Mouse (Mus musculus) forebrain, embryonic 16.5 days (tissue): ENCODE measurements at regions not wholly inside any gene's neighbourhood (a gene's known extent, or its start where the extent isn't known, plus 50 kb on each side); places are given as distances from the start of the nearest gene placed in this dataset.

Experiments used
- ATAC-seq: fragments of 200-750 bp; cut with Nextera tagmentation; 2 replicates; pipeline ENCODE4 v1.8.0; 2017; ENCODE audit warnings: mild to moderate bottlenecking, moderate library complexity
- H3K27ac ChIP-seq: fragments of 300-500 bp; sonication (generic); 2 replicates; pipeline ENCODE4 v1.5.1; 2014; ENCODE audit warnings: low read length, control low read depth
- H3K27me3 ChIP-seq: fragments of 300-500 bp; sonication (generic); replicated peaks from 2 replicates; pipeline ENCODE4 v1.6.1; 2014; ENCODE audit warnings: low read length; ENCODE audit not compliant: control insufficient read depth, insufficient read depth
- H3K36me3 ChIP-seq: fragments of 300-500 bp; sonication (generic); 2 replicates; pipeline ENCODE4 v1.6.1; 2014; ENCODE audit not compliant: control insufficient read depth, insufficient read depth
- H3K4me1 ChIP-seq: fragments of 300-500 bp; sonication (generic); replicated peaks from 2 replicates; pipeline ENCODE4 v1.6.1; 2014; ENCODE audit warnings: low read length; ENCODE audit not compliant: control insufficient read depth, insufficient read depth
- H3K4me2 ChIP-seq: fragments of 300-500 bp; sonication (generic); 2 replicates; pipeline ENCODE4 v1.6.1; 2014; ENCODE audit warnings: mild to moderate bottlenecking, low read length, control low read depth
- H3K4me3 ChIP-seq: fragments of 300-500 bp; sonication (generic); replicated peaks from 2 replicates; pipeline ENCODE4 v1.5.1; 2014; ENCODE audit warnings: mild to moderate bottlenecking, low read length, control low read depth
- H3K9ac ChIP-seq: fragments of 300-500 bp; sonication (generic); replicated peaks from 2 replicates; pipeline ENCODE4 v1.6.1; 2014; ENCODE audit warnings: low read depth, low read length, control low read depth
- H3K9me3 ChIP-seq: fragments of 300-500 bp; sonication (generic); 2 replicates; pipeline ENCODE4 v1.6.1; 2016; ENCODE audit warnings: low read length; ENCODE audit not compliant: control insufficient read depth
- WGBS: fragments of 180-500 bp; shearing (Covaris S2); extraction: QIAGEN DNeasy Blood & Tissue Kit; methylation state at CpG from one replicate; pipeline ENCODE4 v1.1.7; 2014; 5-methylcytosine and 5-hydroxymethylcytosine counted together

DNA sequence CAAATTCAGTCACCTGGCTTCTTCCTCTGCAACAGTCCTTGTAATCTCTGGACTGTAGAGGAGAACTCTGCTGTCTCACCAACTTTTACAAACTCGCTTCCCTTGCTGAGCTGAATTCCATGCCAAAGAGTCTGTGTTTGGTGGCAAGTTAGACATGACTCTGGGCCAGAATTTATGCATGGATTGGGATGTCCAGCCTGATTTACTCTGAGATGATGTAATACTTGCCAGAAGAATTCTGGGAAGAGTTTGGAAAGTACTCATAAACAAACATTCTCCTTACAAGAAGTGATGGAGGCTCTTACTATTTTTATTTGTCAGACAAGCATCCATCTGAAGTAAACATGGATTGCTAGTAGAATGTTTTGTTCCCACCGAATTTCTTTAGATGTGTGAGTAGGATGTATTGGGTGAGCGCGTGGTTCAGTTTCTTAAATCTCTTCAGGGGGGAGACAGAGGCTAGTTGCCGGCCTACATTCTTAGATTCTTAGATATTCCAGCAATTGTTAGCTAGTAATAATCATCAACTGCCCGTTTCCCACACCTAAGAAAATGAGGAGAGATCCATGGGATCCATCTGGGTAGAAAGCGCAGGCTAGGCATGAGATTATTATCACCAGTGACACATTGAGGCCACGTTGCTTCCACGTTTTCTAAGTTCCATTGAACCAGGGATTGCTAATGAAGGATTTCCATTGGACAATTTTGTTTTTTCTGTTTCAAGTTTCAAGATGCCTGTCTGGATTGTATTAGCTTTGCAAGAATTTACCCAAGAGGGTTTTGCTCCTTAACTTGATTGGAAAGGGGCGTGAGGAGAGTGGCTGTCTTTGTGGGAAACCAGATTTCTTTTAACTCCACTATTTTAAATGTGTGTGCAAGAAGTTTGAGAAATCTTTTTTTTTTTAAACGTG is 89.3 kb upstream of the Gm10295 start:
- no peak for ATAC-seq
- no peak overlapping the region for H3K9ac ChIP-seq

DNA sequence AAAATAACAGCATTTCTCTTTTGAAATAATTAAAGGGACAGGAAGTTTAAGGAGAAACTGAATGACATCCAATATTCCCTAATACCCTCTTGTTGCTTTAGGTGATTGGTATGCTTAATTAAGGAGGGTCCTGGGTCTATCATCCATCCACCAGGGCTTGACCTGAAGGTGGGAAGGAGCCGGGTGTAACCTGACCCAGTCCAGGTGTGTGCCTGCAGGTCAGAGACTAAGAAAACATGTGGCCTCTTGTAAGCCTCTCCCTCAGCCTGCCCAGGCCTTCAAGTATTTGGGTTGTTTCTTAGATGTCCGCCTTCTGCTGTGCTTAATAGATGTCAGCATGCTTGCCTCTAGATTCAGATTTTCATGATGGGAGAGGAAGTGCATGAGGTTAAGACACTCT is 74.7 kb upstream of the Gm10295 start:
- Histone ChIP-seq H3K9ac (no peak overlapping the region), H3K9me3 (no peaks in the 10 kb centered on the region), H3K36me3 (no peaks in the 10 kb centered on the region), H3K4me2 (no peak overlapping the region), H3K27me3 (no peaks in the 10 kb centered on the region), H3K27ac (no peak overlapping the region), H3K4me1 (no peaks in the 10 kb centered on the region), H3K4me3 (no peak overlapping the region)
- ATAC-seq = no peak
- 84% methylated on average over 2 of the region's 2 CpGs for WGBS

More for the DNA sequence above, 89.3 kb upstream of the Gm10295 start:
- Histone ChIP-seq H3K27ac (no peak overlapping the region), H3K4me2 (no peak overlapping the region), H3K4me1 (no peaks in the 10 kb centered on the region), H3K36me3 (no peaks in the 10 kb centered on the region), H3K9me3 (no peaks in the 10 kb centered on the region), H3K27me3 (no peaks in the 10 kb centered on the region), H3K4me3 (no peak overlapping the region)
- 88% methylated on average over 11 of the region's 11 CpGs for WGBS

DNA sequence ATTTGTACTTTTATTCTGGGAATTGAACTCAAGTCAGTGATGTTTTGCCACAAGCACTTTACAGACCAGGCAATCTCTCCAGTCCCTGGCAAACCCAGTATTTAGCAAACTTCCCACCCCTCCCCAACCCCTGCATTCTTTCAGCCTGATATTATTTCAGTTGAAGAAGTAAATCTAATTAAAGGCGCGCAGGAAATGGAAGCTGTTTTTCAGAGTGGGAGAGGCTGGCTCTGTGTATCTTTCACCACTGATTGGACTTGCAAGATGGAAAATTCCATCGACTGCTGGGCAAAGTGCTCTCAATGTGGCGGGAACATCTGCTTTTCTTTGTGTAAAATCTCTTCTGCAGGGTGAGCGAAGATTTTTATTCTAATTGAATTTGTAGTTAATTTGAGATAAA is 68.0 kb upstream of the Gm10295 start:
- H3K27ac ChIP-seq = no peak overlapping the region
- H3K4me1 ChIP-seq = no peaks in the 10 kb centered on the region
- H3K9me3 ChIP-seq = no peaks in the 10 kb centered on the region
- no peak overlapping the region for H3K9ac ChIP-seq
- H3K36me3 ChIP-seq = no peaks in the 10 kb centered on the region
- H3K4me2 ChIP-seq = no peak overlapping the region
- H3K27me3 ChIP-seq = no peaks in the 10 kb centered on the region
- 75% methylated on average over 5 of the region's 5 CpGs for WGBS
- H3K4me3 ChIP-seq = no peak overlapping the region
- ATAC-seq = no peak

DNA sequence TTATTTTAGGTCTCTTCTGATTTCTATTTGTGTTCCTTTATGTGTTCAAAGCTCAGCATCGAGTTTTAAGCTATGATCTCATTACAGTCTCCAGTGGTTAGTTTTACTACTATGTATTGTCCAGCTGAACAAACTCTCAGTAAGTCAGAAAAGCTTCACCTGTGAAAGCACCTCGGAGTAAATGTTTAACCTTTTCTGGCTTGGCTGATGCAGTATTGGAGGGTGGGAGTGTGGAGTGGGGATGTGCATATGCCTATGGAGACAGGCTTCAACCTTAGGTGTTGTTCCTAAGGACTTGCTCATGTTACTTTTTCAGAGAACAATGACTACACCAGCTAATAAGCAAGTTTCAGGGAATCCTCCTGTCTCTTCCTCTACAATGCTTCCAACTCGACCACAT is 67.6 kb upstream of the Gm10295 start:
- Histone ChIP-seq H3K9me3 (no peaks in the 10 kb centered on the region), H3K4me3 (no peak overlapping the region), H3K9ac (no peak overlapping the region), H3K27ac (no peak overlapping the region), H3K4me1 (no peaks in the 10 kb centered on the region), H3K27me3 (no peaks in the 10 kb centered on the region), H3K4me2 (no peak overlapping the region), H3K36me3 (no peaks in the 10 kb centered on the region)
- ATAC-seq = no peak
- 63% methylated on average over 3 of the region's 3 CpGs for WGBS

DNA sequence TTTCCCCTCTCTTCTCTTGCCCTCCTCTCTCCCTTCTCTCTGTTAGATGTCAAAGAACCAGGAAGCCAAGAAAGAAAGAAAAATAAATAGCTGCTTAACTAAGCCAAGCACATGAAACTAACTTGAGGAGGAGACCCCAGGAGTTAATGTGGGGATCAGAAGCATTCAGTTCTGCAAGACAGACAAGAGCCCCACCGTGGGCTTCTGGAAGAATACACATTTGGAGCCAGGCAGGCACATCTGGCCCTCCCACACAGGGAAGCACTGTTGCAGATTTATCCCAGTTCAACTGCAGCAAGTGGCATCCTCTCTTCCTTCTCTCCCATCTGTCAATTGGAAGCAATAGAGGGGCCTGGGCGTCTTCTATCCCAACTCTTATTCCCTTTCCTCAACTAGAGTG is 63.5 kb upstream of the Gm10295 start:
- H3K36me3 ChIP-seq = no peaks in the 10 kb centered on the region

DNA sequence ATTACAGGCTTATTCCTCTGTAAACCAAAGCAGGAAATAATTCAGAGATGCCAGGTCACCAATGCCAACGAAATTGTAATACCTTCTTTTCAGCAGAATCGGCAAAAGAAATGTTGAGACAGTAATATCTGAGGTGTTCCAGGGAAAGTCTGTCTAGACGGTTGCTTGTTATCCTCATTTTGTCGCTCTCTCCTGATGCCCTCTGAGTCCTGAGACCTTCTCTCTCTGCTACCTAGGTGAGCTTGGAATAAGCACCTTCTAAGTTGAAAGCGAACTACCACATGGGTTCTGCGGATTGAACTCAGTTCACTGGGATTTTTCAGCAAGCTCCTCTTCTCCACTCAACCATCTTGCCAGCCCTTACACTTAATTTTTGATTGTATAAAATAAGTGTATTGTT is 61.8 kb upstream of the Gm10295 start:
- no peak for ATAC-seq
- Histone ChIP-seq H3K4me1 (peaks cover 7% of the 10 kb centered on the region), H3K9ac (no peak overlapping the region), H3K36me3 (no peaks in the 10 kb centered on the region), H3K9me3 (no peaks in the 10 kb centered on the region), H3K4me2 (no peak overlapping the region), H3K4me3 (no peak overlapping the region), H3K27ac (no peak overlapping the region), H3K27me3 (peaks cover 21% of the 10 kb centered on the region)
- 85% methylated on average over 6 of the region's 6 CpGs for WGBS

More for the DNA sequence above, 63.5 kb upstream of the Gm10295 start:
- WGBS = 68% methylated on average over 2 of the region's 2 CpGs
- Histone ChIP-seq H3K9ac (no peak overlapping the region), H3K4me3 (no peak overlapping the region), H3K4me2 (no peak overlapping the region), H3K9me3 (no peaks in the 10 kb centered on the region), H3K4me1 (peaks cover 7% of the 10 kb centered on the region), H3K27ac (no peak overlapping the region), H3K27me3 (peaks cover 10% of the 10 kb centered on the region)
- no peak for ATAC-seq

DNA sequence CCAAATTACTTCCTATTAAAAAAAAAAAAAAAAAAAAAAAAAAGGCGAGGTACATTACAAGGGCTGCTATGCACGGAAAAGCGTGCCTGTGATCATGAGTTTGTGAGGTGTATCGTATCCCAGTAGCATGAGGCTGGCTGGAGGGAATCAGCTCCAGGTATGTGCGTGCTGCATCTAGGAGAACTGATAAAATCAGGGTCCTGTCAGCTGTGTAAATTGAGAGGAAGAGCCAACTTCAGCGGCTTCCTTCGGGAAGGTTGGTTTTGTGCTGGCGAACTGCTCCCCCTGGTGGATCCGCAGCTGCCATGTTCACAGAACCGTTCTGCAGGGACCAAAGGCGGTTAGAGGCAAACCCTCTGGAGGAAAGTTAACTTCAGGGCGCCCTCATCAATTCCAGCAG is 60.8 kb upstream of the Gm10295 start:
- Histone ChIP-seq H3K4me2 (peak overlapping the region; percentile 58), H3K9ac (no peak overlapping the region), H3K27ac (no peak overlapping the region), H3K4me1 (peaks cover 7% of the 10 kb centered on the region), H3K36me3 (no peaks in the 10 kb centered on the region), H3K9me3 (no peaks in the 10 kb centered on the region), H3K4me3 (peak overlapping the region; percentile 36), H3K27me3 (peaks cover 25% of the 10 kb centered on the region)
- 2% methylated on average over 12 of the region's 12 CpGs for WGBS
- peak; percentile 87 for ATAC-seq

DNA sequence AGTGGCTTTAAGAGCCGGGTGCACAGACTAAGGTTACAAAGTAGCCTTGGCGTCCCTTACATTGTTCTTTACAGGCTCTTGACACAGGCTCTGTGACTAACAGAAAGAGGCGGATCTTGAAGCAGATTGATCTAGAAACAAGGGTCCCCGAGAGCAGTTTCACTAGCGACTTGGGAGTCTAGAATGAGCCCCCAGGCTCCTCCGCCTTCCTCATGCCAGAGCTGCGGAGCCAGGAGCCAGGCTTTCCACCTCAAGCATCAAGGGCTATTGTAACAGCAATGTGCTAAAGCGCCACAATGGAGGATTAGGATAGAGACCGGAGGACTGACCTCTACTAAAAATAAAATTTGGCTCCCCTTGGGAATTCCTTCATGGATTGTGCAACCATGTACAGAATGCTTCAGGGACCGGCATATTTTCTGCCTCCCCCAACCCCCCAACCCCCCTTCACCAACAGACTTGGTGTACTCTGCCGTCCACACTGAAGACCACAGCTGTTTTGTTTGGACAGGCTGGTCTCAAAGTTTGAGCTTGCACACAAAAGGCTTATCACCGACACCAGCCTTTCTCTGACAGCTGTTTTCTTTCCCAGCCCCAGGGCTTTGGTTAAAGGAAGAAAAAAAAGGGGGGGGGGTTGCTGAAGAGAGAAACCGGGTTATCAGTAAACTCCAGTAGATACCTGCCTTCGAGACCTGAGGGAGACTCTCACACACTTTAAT is 60.2 kb upstream of the Gm10295 start:
- Histone ChIP-seq H3K9me3 (no peaks in the 10 kb centered on the region), H3K27ac (no peak overlapping the region), H3K4me1 (peaks cover 7% of the 10 kb centered on the region), H3K9ac (0 out of 2 replicates have a peak overlapping the region, but pooled peaks have one; percentile 33), H3K36me3 (no peaks in the 10 kb centered on the region), H3K27me3 (peaks cover 28% of the 10 kb centered on the region), H3K4me3 (peak overlapping the region; percentile 36), H3K4me2 (peak overlapping the region; percentile 58)
- peak; percentile 43 for ATAC-seq
- 3% methylated on average over 14 of the region's 14 CpGs for WGBS

DNA sequence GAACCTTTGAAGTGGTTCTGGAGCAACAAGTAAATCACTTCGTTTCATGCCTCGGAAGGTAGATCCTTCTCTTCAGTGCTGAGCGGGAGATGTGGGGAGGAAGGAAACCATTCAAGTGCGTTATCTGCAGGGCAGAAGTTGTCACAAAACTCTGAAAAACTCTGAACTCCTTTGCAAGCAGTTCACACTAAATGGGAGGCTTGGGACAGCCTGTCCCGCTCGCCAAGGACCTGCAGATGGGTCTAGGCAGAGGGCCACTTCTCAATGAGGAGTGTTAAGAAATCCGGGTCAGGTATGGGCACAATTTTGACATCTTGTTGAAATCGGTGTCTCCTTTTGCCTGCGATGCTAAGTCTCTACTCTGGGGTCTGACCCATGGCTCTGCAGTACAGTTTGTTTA is 58.6 kb upstream of the Gm10295 start:
- no peak for ATAC-seq
- Histone ChIP-seq H3K27me3 (peaks cover 28% of the 10 kb centered on the region), H3K4me3 (no peak overlapping the region), H3K4me2 (no peak overlapping the region), H3K4me1 (peaks cover 7% of the 10 kb centered on the region), H3K9me3 (no peaks in the 10 kb centered on the region), H3K36me3 (no peaks in the 10 kb centered on the region), H3K27ac (no peak overlapping the region), H3K9ac (no peak overlapping the region)
- 79% methylated on average over 9 of the region's 9 CpGs for WGBS
